Mouse (Mus musculus) gastrocnemius, postnatal 25 days (tissue): ENCODE measurements around the gene Wdr13. TPM values are rescaled to one million over a fixed set of nuclear protein-coding genes. Genes with fewer than 3 reads are reported as not detected.
A peak's percentile ranks its signal among the peaks of the same experiment; 100 is the strongest.
"Not testable (repeated sequence)": the region's sequence is repeated elsewhere in the genome, so short reads cannot be mapped to it uniquely, and the experiment has no call there.

ENCODE experiments used
- DNase-seq: peaks from one replicate; pipeline ENCODE4 v3.0.0; 2022
- total RNA-seq, 2 experiments: library from RNA; stranded (reverse); gene quantifications; 1 replicate in 1 of 2; 2 replicates in 1 of 2; pipeline ENCODE4 v1.2.3; 2021

Gene Wdr13
- total RNA-seq, 2 experiments from 2014 or later = 11.8 to 16.3 TPM

DNA sequence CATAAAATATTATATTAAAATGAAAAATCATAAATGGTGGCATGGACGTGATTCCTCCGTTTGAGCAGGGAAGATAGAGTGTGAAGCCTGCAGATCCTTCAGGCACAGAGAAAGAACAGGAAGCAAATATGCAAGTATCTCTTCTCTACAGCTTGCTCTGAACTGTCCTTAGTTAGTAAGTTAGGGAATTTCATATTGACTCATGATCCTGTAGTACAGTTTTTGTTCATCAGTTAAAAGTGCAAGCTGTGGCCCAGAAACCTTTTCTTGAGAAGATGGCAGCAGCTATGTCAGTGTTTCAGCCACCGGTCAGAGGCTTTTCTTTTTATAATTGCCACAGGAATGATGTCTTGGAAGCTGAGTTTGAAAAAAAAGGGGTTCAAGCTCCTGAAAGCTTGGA lies 27.7 kb downstream of the Wdr13 start:
- DNase-seq = no peak

DNA sequence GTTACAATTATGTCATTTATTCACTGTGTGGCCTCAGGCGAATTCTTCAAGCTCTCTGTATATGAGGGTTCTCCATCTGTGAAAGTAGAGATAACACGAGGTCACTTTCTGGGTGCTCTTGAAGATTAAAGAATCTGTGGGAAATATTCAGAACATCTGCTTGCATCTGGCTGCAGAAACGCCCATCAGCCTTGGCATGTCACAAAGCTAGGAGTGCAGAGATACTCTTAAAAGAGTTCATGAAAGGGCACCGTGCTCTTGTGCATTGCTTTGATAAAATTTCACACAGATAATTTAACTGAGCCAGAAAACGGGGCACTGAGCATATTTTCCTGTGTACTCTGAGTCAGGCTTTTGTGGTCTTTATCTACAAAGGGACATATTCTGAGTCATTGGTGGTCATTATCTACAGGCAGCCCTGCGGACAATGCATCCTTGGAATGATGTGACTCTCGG lies 30.5 kb downstream of the Wdr13 start:
- DNase-seq = no peak

DNA sequence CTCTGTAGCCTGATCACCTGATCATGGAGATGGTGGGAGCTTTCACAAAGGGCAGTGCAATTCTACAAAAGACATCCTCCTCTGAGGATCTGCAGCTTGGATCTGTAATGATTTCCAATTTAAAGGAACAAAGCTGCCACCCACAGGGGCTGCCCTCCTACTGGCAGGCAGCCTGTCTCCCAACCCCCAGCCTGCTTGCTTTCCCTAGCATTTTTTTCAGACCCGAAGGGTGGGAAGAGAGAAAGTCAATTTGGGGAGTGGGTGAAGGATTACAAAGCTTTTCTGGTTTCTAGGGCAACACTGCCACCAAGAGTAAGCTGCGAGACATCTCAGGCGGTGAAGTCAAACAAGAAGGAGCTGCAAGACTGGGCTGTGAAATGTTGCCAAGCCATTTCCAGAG lies 31.7 kb downstream of the Wdr13 start:
- no peak for DNase-seq

DNA sequence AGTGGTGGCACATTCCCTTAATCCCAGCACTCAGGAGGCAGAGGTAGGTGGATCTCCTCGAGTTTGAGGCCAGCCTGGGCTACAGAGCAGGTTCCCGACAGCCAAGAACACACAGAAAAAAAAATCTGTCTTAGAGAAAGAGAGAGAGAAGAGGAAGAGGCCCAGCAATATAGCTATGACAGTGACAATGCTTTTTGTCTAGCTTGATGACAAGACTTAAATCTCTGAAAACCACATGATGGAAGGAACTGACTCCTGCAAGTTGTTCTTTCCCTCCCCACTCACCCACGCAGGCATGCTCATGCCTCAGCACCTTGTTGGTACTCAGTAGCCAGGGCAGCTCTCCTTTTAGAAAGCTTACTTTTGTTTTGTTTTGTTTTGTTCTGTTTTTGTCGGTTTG lies 33.3 kb downstream of the Wdr13 start:
- no peak for DNase-seq

GRCm38 (mm10) chrX:8096787-8097242 lies 35.9 kb downstream of the Wdr13 start:
- DNase-seq = peak; percentile 95

- DNase-seq = peak; percentile 91
Observed at GRCm38 (mm10) chrX:8096068-8096786, 36.5 kb downstream of the Wdr13 start.

- DNase-seq = no peak
Observed at GRCm38 (mm10) chrX:8095546-8095945, 37.1 kb downstream of the Wdr13 start.

- not testable (repeated sequence) for DNase-seq
Observed at GRCm38 (mm10) chrX:8090954-8091347, 41.7 kb downstream of the Wdr13 start.

DNA sequence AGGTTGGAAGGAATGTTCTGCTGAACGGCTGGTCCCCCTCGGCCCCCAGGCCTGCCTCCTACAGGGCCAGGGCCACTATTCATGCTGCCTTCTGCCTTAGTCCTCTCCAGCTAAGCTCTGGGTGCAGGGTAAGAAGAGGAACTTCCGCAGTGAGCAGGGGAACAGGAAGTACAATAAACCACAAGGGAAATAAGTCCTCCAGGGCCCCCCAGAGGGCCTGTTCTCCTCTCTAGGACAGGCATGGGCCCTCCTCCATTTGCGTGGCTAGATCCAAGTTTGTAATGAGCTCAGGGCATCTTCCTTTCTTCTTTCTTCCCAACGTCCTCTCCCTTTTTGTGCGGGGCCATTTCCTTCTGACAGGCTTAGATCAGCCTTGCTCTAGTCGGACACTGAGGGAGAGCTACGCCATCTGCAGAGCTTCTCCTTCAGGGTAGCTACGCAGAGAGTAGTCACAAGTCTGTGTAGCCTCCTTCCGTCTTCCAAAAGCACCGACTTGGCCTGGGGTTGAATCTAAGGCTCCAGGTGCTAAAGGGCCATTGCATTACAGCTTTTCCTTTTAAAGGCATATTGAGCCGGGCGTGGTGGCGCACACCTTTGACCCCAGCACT lies 42.2 kb downstream of the Wdr13 start, which contains the start of gene Was:
Gene Was (minus strand): TSS at position 153 of the 608 bp plus-strand sequence.
- DNase-seq = peak; percentile 10

GRCm38 (mm10) chrX:8089746-8090145 lies 42.9 kb downstream of the Wdr13 start:
- no peak for DNase-seq

- DNase-seq = no peak
Observed at GRCm38 (mm10) chrX:8085611-8086010, 47.1 kb downstream of the Wdr13 start.

DNA sequence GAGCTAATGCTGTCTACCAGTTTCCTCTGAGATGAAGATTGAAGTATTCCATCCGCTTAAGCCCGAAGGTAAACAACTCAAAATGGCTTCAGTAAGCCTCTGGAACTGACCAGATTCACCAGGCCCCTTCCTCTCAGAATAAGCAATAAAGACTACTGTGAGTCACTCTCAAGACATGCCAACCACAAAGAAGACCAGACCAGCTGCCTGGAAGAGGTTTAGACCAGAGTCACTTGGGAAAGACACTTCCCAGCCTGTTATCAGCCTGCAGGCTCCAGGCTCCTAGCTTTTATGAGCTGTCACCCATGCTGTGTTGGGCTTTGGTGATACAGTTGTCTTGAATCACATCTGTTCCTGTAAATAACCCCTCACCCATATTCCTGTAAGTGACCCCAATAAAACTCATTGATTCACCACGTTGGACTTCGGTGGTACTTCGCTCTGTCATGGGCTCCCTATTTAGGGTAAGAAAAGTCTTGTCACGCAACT lies 47.9 kb downstream of the Wdr13 start:
- DNase-seq = no peak

DNA sequence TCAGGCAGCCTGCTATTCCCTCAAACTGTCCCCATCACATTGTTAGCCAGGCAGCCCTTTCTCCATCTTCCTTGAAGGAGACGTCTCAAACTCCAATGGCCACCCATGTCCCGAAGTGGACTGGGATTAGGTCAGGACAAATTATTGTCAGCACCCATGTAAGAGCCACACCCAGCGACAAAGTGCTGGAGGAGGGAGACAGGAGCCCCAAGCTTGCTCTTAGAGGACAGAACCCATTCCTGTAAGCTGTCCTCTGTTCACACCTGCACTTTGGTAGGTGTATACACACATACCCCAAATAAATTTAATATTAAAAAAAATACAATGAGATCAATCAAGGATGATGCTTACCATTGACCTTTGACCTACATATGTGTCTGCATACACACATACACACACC lies 57.6 kb downstream of the Wdr13 start:
- no peak for DNase-seq

GRCm38 (mm10) chrX:8074430-8075014 lies 58.2 kb downstream of the Wdr13 start, which contains the start of gene Suv39h1:
Suv39h1 (minus strand) TSS chrX:8074760.
- peak; percentile 96 for DNase-seq

DNA sequence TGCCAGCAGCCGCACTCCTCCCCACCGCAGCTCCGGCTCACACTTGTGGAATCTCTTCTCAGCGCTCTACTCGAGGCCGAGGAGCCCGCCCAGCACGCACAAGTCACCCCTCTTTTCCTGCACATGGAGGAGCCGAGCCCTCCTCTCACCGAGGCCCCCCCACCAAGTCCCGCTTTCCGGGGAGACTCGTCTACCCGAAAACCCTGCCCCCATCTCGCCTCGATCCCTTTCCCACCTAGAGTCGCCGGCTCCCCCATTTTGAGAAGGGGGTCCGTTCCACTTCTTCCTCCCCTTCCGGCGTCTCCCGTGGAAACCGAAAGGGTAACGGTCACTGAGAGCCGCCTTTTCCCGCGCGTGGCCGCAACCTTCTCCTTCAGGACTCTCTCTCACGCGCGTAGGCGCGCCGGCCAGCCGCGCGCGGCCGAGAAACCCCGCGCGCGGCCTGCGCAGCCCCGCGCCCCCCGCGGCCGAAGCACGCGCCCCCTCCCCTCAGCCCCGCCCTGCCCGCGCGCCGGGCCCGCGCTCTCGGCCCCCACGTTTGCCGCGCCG lies 58.7 kb downstream of the Wdr13 start:
- no peak for DNase-seq

Other genes starting within 250 kb of the Wdr13 start
- gene Slc35a2, start 248.9 kb downstream of the Wdr13 start, total RNA-seq = 1 to 10 TPM; 7.6 to 8.1 TPM
- gene Pqbp1, start 233.6 kb downstream of the Wdr13 start, total RNA-seq = 10 to 100 TPM; 19.5 to 23.1 TPM
- gene Timm17b, start 233.5 kb downstream of the Wdr13 start, total RNA-seq = 10 to 100 TPM; 37.8 to 38.5 TPM
- not detected for gene Gm10491, start 225.1 kb downstream of the Wdr13 start, total RNA-seq
- not detected for gene Gm10490, start 223.3 kb downstream of the Wdr13 start, total RNA-seq
- gene Pcsk1n, start 213.1 kb downstream of the Wdr13 start, total RNA-seq = not detected
- not detected for gene Eras, start 204.3 kb downstream of the Wdr13 start, total RNA-seq
- 1 to 10 TPM; 3.9 to 5.0 TPM for gene Hdac6, start 185.0 kb downstream of the Wdr13 start, total RNA-seq
- not detected for gene Gata1, start 154.8 kb downstream of the Wdr13 start, total RNA-seq
- not detected for gene Glod5, start 114.4 kb downstream of the Wdr13 start, total RNA-seq
- 1 to 10 TPM; 3.0 to 3.6 TPM for gene Suv39h1, start 58.1 kb downstream of the Wdr13 start, total RNA-seq
- under 1 TPM; 0.46 to 0.54 TPM for gene Was, start 42.4 kb downstream of the Wdr13 start, total RNA-seq
- 10 to 100 TPM; 44.1 to 60.8 TPM for gene Rbm3, start 13.0 kb upstream of the Wdr13 start, total RNA-seq
- gene Tbc1d25, start 43.3 kb upstream of the Wdr13 start, total RNA-seq = 1 to 10 TPM; 2.5 to 2.6 TPM
- 10 to 100 TPM; 10.3 to 10.7 TPM for gene Ebp, start 60.6 kb upstream of the Wdr13 start, total RNA-seq
- 1 to 10 TPM; 3.6 to 4.3 TPM for gene Porcn, start 73.6 kb upstream of the Wdr13 start, total RNA-seq
- 10 to 100 TPM; 12.4 to 13.2 TPM for gene Ftsj1, start 119.5 kb upstream of the Wdr13 start, total RNA-seq
- gene Slc38a5, start 138.2 kb upstream of the Wdr13 start, total RNA-seq = not detected
- not detected for gene Ssxb10, start 194.5 kb upstream of the Wdr13 start, total RNA-seq
- not detected for gene Ssxb9, start 234.1 kb upstream of the Wdr13 start, total RNA-seq